Mouse (Mus musculus) heart, adult 2 months (tissue): ENCODE measurements at regions not wholly inside any gene's neighbourhood (a gene's known extent, or its start where the extent isn't known, plus 50 kb on each side); places are given as distances from the start of the nearest gene placed in this dataset.
"Not testable (repeated sequence)": the region's sequence is repeated elsewhere in the genome, so short reads cannot be mapped to it uniquely, and the experiment has no call there.

Experiments
- CTCF ChIP-seq: fragments of 200-600 bp; IDR thresholded peaks from 2 replicates; pipeline ENCODE4 v1.8.1; 2022; ENCODE audit warnings: antibody characterized with exemption, mild to moderate bottlenecking, moderate library complexity
- EP300 ChIP-seq: fragments of 200-500 bp; IDR thresholded peaks from 2 replicates; pipeline ENCODE4 v1.6.1; 2011; ENCODE audit warnings: low read depth, low read length, control low read depth; ENCODE audit not compliant: insufficient read depth
- POLR2A ChIP-seq: fragments of 200-500 bp; IDR thresholded peaks from 2 replicates; pipeline ENCODE4 v1.6.1; 2011; ENCODE audit warnings: mild to moderate bottlenecking, low read depth, low read length, control low read depth; ENCODE audit not compliant: insufficient read depth

GRCm38 (mm10) chr12:117343605-117344004 lies 172.7 kb upstream of the Rapgef5 start:
- TF ChIP-seq CTCF, EP300, POLR2A: not testable (repeated sequence)
